Mouse (Mus musculus) liver, adult 2 months (tissue): Measurements from ENCODE around the gene Tor4a.

Experiments
- CTCF ChIP-seq: fragments of 200-500 bp; IDR thresholded peaks from 2 replicates; pipeline ENCODE4 v1.5.1; 2011; ENCODE audit warnings: low read depth, low read length, control low read depth
- POLR2A ChIP-seq: fragments of 200-500 bp; IDR thresholded peaks from 2 replicates; pipeline ENCODE4 v1.6.1; 2011; ENCODE audit warnings: low read length, control low read depth; ENCODE audit not compliant: insufficient read depth; ENCODE audit errors: extremely low read depth

DNA sequence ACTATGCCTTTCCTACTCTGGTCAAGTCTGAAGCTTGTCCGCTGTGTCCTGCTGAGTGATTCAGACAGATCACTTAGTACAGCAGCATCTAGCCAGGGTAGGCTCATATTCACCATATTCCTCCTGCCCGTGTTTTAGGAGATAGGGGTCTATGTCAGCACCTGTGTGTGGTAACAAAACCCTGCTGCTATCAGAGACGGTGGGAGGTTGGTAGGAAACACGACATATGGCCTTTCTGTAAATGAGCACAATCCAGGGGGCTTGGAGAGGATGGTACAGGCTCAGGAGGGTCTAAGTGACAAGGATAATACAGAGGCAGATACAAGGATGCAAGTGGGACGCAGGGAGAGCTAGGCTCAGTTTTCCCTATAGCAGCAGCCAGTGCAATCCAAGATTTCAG, 32.9 kb upstream of the Tor4a start:
- TF ChIP-seq CTCF (no peak), POLR2A (no peak)
